Mouse (Mus musculus) natural killer cell, adult 2 months (primary cell): ENCODE measurements around the gene Fstl1.

Source experiments
- DNase-seq, 2 experiments: peaks; one replicate each; pipeline ENCODE4 v3.0.0; 2022; ENCODE audit warnings: low spot score in 2 of 2

Fstl1 gene

DNA sequence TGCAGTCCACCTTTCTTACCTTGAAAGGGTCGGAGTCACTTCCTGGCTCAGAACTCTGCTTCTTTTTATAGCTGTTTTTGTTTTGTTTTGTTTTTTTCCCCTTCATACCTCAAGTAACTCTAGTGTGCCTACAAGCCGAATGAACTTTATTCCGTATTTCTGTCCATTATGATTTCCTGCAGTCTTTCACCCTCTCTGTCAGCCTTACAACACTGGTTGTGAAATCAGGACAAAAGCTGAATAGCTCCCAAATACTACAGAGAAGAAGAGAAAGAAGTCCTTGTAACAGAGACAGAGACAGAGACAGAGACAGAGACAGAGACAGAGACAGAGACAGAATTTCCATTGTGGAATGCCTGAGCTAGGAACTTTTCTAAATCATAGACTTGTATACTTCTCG is 41.3 kb downstream of the Fstl1 start:
- DNase-seq: no peak

DNA sequence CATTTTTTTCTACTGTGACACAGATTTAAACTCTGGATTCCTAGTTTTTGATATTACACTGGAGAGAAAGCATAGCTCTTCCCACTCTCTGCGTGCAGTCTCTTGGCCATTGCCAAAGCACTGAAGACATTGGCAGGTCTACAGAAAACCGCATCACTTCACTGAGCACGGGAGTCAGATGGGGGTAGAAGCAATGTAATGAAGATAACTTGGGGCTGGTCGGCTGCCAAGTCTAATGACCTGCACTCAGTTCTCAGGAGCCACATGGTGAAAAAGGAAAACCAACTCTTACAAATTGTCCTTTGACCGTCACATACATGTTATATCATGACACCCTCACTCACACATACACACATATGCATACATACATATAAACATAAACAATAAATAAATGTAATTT is 47.3 kb downstream of the Fstl1 start:
- no peak for DNase-seq

- DNase-seq: no peak
Measured at GRCm38 (mm10) chr16:37824778-37825505, 48.3 kb downstream of the Fstl1 start.

DNA sequence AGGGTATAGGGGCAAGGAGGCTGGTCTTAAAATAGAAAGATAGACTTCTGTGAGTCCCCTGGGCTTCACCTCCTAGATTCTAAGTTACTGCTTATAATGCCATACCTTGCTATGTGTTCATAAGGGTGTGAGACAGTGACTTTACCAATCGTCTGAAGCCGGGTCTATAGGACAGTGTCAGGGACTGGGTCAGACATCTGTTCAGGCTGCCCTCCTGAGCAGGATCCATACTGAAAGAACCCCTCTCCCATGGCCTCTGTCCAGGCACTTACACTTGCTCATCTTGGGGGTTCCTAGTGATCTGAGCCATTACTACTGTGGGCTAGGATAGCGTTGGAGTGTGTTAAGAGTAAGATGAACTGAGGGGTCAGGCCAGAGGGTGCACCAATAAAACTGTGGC is 49.6 kb downstream of the Fstl1 start:
- no peak for DNase-seq

GRCm38 (mm10) chr16:37831041-37831440 is 54.4 kb downstream of the Fstl1 start:
- DNase-seq: no peak

- no peak for DNase-seq
Measured at GRCm38 (mm10) chr16:37837571-37837970, 60.9 kb downstream of the Fstl1 start.

GRCm38 (mm10) chr16:37842439-37842838 is 65.8 kb downstream of the Fstl1 start:
- no peak for DNase-seq

GRCm38 (mm10) chr16:37843740-37844139 is 67.1 kb downstream of the Fstl1 start:
- DNase-seq: no peak

GRCm38 (mm10) chr16:37845202-37845925 is 68.7 kb downstream of the Fstl1 start:
- DNase-seq: no peak

DNA sequence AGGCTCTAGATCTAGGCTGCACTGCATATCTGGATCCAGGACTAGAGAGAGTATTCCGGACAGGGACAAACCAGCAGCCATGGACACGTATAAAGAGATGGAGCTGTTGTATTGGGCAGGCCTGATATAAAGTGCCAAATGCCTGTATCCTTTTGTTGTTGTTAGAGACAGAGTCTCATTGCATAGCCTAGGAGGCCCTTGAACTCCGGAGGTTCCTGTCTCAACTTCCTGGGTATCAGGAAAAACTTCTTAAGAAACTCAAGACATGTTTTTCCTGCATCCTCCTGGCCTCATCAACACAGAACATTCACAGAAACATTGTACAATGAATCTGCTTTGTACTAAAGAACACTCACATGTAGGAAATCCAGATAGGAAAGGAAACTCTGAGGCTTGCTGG is 70.4 kb downstream of the Fstl1 start:
- DNase-seq: no peak

DNA sequence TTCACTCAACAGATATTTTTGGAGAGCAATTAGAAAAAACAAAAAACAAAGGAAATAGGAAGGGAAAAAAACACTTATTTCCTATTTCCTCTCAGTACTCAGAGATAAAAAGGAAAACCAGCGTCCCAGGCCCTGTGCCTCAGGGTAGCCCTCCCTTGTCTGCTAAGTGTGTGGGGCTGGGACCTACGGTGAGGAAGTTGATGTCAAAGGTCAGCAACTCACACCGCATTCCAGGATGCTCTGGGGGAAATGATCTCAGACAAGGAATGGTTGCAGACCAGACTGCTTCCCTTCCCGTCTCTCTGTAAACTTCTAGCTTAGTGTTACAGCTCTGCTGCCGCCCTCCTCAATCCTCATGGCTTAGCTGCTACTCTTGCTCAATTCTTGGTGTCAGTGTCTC is 74.7 kb downstream of the Fstl1 start:
- DNase-seq: no peak

GRCm38 (mm10) chr16:37853279-37853678 is 76.6 kb downstream of the Fstl1 start:
- no peak for DNase-seq

GRCm38 (mm10) chr16:37854054-37854453 is 77.4 kb downstream of the Fstl1 start:
- DNase-seq: no peak

DNA sequence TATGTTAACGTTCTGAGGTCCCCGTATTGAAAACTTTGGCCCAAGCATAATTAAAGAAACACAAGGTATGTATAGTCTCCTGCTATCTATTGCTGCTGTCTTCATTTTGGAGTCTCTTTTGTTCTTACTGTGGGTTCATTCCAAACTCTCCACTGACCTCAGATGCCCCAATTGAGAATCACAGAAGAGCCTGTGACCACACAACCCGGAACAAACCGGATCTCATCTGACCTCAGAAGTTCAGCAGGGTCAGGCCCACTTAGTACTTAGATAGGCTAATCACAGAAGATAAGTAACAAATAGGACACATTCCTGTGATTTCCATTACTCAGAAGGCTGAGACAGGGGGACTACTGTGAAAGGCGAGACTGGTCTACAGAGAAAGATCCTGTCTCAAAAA is 77.9 kb downstream of the Fstl1 start:
- DNase-seq: no peak

DNA sequence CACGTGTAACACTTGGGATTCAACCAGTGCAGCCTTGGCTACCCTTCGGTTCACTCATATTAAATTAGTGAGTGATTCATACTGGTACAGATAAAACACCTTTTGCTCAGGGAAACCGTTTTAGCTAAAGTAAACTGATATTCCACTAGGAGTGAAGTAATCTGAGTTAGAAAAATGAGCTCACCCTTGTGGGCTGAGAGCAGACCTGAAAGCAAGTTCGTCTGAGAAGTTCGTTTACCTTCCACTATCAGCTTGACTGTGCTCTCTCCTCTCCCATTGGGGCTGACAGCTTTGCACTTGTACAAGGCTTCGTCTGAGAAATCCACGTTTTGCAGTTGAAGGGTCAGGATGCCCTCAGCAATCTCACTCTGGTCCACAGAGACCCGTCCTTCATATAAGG is 78.9 kb downstream of the Fstl1 start:
- DNase-seq: no peak

GRCm38 (mm10) chr16:37856327-37856726 is 79.7 kb downstream of the Fstl1 start:
- no peak for DNase-seq

DNA sequence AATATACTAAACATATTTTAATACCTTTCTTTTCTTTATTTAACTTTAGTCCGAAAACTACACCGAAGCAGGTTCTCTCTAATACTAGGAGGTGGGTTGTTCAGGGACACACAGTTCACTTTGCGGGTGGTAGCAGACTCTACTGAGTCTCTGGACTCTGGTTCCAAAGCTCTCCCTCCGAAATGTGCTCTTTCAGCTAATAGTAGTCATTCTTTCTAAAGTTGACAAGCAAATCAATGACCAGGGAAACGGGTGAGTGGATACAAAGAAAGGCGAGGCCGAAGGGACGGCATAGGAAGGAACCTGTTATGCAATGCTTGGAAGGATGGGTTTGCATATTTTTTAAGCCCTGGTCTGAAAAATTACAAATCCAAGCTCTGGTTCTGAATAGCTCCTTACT is 80.8 kb downstream of the Fstl1 start:
- no peak for DNase-seq

- no peak for DNase-seq
Measured at GRCm38 (mm10) chr16:37860213-37860612, 83.5 kb downstream of the Fstl1 start.

- DNase-seq: no peak
Measured at GRCm38 (mm10) chr16:37861029-37861428, 84.4 kb downstream of the Fstl1 start, which contains the start of gene Gm36028. Gm36028 (minus strand) TSS chr16:37861146.

DNA sequence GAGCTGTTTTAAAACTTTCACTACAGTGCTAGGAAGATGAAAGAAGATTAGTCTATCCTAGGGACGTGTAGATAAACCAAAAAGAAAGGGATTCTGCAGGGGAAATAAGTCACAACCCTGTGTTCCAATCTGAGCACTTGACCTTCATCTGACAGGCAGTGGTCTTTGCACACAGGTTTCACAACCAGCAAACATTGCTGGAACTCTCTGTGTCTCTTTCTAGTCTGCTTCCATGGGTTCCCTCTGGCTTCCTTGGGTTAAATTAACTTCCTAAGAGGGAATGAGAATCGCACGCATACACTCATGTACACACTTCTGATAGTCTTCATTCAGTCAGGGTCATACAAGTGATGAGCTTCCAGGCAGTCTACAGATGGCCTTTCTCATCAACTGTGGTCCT is 87.2 kb downstream of the Fstl1 start:
- no peak for DNase-seq

DNA sequence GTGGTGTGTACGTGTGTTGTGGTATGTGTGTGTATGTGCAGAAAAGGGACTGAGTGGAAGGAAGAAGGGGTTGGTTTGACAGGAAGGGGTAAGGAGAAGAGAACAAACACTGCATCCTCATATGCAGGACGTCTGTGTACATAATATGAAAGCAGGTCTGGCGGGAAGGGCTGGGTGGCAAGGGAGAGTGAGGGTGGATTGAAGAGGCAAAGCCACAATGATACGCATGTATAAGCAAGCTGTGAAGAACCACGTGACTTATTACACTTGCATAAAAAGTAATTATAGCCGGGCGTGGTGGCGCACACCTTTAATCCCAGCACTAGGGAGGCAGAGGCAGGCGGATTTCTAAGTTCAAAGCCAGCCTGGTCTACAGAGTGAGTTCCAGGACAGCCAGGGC is 89.2 kb downstream of the Fstl1 start:
- DNase-seq: no peak

- peak; percentile 57 to 74 for DNase-seq
Measured at GRCm38 (mm10) chr16:37867791-37868505, 91.3 kb downstream of the Fstl1 start, which contains the start of gene Lrrc58. Lrrc58 (plus strand) TSS chr16:37868389.
